Mouse (Mus musculus) kidney, adult 2 months (tissue): Measurements from ENCODE around the gene Art3.

Experiments used
- CTCF ChIP-seq: fragments of 200-500 bp; conservative IDR thresholded peaks from 2 replicates; pipeline ENCODE4 v1.5.1; 2011; ENCODE audit warnings: low read depth, mild to moderate bottlenecking, control low read depth, low read length, moderate library complexity, mixed read lengths; ENCODE audit not compliant: insufficient read depth, insufficient read length
- POLR2A ChIP-seq: fragments of 200-500 bp; IDR thresholded peaks from one replicate; pipeline ENCODE4 v1.6.1; 2011; ENCODE audit warnings: low read depth, low read length, control low read depth

GRCm38 (mm10) chr5:92370392-92370791 lies 38.8 kb downstream of the Art3 start:
- no peak for TF ChIP-seq CTCF
- TF ChIP-seq POLR2A = no peak
